Mouse (Mus musculus) heart, adult 8-10 months (tissue): Measurements from ENCODE around the gene Rpl18. TPM values are rescaled to one million over a fixed set of nuclear protein-coding genes. Genes with fewer than 3 reads are reported as not detected.
A peak's percentile ranks its signal among the peaks of the same experiment; 100 is the strongest.

Experiments used
- DNase-seq: peaks from one replicate; pipeline ENCODE4 v3.0.0; 2022; ENCODE audit warnings: low spot score
- total RNA-seq, 4 experiments: library from RNA; stranded (reverse); gene quantifications; 2 replicates each; pipeline ENCODE4 v1.2.4; 2022

Gene Rpl18
- total RNA-seq, 4 experiments from 2014 or later: 552 to 697 (median 598) TPM

DNA sequence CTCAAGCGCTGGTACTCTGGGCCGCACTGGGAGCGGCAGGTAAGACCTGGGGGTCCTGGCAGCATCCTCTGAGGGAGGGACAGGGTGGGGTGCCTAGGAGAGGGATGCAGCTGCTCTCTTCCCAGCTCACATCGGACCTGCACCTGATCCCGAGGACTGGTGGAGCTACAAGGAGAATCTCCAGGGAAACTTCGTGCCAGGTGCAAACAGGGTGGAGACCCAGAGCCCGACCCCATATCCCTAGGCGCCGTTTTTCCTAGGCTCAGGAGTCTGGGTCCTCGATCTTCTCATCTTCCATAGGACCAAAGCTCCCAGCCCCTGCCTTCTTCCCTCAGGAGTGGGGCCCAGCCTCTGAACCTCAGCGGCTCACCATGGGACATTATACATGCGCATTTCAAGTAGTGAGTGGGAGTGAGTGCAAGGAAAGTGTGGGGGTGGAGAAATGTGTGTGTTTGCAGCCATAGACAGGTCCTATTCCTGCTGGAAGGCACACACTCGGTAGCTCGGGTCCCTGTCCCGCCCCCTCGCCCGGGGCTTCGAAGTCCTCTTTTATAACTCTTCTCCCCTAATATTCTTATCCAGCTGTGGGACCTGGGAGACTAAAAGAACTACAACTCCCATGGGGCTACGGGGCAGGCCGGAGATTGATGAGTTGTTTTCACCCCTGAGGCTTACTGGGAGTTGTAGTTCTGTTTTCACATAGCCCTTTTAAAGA, 14.8 kb upstream of the Rpl18 start:
- DNase-seq: peak; percentile 90

DNA sequence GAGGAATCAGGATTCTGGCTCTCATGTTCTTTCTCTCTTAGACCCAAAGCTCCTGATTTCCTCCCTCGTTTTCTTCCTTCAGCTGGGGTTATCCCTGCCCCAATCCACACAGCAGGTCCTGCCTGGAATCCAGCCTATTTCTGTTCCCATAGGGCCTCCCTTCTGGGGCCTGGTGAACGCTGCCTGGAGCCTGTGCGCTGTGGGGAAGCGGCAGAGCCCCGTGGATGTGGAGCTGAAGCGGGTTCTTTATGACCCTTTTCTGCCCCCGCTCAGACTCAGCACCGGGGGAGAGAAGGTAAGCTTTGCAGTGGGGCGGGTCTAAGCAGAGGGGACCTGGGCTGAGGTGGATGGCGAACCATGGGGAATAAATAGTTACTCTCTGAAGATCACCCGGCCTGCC, 14.2 kb upstream of the Rpl18 start:
- no peak for DNase-seq

DNA sequence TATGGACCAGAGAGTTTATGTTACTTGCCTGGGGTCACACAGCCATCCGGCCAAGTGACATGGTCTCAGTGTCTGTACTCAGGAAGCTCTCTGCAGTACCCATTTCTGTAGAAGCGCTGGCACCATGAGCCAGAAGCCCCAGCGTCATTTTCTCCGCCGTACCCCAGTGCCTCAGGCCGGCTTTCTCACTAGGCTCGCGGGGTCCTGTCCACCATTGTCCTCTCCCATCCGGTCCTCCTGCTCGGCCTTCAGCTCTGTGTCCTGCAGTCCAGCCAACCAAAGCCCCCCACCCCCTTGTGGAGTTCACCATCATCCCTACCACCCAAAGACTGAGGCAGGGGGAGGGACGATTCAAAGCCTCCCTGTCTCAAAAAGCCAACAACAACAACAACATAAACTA, 13.7 kb upstream of the Rpl18 start:
- no peak for DNase-seq

DNA sequence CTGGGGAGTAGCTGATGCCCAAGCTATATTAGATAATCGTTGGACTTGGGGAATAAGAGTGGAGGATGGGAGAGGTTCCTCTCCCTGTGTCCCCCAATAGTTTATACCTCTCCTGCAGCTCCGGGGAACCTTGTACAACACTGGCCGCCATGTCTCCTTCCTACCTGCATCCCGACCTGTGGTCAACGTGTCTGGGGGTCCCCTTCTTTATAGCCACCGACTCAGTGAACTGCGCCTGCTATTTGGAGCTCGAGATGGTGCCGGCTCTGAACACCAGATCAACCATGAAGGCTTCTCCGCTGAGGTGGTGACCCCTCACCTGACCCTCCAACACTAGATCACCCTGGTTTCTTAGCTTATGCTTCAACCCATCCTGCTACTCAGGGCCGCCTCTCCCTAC, 12.9 kb upstream of the Rpl18 start:
- no peak for DNase-seq

DNA sequence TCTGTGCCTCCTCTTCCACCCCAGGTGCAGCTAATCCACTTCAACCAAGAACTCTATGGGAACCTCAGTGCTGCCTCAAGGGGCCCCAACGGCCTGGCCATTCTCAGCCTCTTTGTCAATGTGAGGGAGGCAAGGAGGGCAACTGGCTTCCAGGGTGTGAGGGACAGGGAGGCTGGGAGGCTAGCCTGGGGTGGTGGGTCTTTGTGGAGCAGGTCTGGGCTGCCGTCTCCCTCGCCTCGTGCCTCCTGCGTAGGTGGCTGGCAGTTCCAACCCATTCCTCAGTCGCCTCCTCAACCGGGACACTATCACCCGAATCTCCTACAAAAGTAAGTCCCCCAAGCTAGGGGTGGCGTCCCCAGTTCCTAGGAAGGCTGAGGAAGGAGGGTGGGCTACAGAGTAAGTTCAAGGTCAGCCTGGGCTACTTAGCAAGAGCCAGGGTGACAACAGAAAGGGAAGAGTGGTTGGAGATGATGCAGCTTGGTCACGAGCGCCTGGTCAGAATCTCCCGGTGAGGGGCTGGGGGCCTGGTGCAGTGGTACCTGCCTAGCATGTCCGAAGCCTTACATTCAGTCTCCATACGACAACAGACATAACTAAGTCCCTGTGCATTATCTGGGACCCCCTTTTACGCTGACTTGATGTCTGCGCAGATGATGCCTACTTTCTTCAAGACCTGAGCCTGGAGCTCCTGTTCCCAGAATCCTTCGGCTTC, 12.3 kb upstream of the Rpl18 start:
- no peak for DNase-seq

DNA sequence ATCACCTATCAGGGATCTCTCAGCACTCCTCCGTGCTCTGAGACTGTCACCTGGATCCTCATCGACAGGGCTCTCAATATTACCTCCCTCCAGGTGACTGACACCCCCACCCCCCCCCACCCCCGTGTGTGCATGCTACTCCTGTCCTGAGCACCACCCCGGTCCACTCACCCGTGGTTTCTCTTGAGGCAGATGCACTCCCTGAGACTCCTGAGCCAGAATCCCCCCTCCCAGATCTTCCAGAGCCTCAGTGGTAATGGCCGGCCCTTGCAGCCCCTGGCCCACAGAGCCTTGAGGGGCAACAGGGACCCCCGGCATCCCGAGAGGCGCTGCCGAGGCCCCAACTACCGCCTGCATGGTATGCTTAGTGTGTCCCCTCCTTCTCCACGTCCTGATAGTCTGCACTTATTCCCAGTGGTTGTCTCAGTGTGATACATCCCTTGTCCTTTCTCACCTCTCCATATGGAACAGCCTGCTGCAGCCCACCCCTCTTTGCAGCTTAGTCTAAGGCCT, 11.7 kb upstream of the Rpl18 start:
- no peak for DNase-seq

DNA sequence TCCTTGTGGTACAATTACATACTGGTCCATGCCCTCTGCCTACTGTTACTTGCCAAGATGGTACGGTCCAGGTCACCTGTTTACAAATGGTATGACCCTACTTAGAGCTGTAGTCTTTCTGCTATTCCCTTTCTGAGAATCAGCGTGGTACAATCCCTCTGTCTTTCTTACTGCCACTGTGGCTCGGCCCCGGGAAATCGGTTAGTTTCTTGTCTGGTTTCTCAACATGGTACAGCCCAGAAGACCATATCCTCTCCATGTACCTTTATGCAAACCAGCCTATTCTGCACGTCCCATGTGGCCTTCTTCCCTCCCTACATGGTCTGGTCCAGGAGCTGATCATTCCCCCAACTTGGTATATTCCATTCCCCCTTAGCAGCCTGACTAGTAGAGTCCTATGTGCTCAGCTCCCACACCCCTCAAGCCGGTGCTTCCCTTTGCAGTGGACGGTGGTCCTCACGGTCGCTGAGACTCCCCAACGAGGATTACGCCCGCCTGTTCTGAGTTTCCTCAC, 11.2 kb upstream of the Rpl18 start:
- DNase-seq: peak; percentile 67

DNA sequence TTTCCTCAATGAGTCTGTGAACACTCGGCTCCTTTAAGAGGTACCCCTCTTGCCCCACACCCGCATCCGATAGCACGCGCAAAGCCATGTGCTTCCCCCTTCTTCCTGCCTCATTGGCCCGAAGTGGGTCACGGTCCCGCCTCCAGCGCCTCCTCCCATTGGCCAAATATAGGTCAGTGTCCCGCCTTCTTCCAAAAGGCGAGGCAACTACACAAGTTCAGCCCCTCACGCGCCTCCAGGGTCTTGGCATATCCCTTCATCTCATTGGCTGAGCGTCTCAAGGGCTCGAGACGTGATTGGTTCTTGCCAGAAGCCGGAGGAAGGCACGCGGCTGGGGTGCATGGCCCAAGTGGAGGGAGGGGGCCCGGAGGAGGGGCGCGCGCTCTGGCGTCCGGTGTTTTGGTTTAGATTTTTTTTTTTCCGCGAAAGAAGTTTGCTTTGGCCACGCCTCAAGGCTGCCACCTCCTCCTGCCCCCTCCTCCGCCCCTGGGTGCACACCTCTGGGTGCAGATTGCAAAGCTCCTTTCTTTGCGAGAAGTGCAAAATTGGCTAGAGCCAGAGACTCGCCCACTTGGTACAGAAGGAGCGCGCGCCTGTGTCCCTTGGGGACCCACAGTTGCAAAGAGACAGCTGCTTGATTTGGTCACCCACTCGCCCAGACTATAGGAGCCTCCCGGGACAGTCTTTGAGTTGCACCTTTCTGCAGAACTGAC, 10.4 kb upstream of the Rpl18 start, which contains the start of gene Dbp:
TSS of gene Dbp (plus strand) at position 359 of the 713 bp plus-strand sequence.
- peak; percentile 100 for DNase-seq

DNA sequence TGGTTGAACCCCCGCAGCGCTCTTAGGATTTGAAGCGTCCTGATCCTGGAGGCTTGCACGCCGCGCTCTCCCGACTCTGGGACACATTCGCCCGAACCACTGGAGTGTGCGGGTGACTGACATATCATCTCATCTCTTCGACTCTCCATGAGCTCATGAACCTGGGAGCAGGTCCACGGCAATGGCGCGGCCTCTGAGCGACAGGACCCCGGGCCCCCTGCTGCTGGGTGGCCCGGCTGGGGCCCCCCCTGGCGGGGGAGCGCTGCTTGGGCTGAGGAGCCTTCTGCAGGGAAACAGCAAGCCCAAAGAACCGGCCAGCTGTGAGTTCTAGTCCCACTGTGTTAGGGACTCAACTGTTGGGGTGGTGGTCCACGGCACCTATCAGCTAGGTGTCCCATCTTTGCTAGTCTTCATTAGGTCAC, 9.8 kb upstream of the Rpl18 start:
- no peak for DNase-seq

DNA sequence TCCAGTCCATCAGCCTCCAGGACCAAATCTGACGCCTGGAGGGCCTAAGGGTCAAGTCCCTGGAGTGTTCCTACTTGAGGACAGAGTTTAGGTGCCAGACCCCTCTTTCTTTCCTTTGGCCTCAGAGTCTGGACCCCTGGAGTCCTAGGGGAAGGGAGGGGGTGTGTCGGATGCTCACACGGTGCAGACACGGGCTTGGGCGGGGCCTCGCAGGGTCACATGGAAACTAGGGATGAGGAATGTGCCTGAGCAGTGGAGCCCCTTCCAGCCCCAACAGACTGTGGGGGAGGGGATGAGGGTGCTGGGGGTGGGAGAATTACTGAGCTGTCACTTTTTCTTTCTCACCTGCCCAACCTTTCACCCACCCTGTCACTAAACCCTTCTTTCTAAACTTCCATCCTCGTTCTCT, 9.4 kb upstream of the Rpl18 start:
- DNase-seq: peak; percentile 85

DNA sequence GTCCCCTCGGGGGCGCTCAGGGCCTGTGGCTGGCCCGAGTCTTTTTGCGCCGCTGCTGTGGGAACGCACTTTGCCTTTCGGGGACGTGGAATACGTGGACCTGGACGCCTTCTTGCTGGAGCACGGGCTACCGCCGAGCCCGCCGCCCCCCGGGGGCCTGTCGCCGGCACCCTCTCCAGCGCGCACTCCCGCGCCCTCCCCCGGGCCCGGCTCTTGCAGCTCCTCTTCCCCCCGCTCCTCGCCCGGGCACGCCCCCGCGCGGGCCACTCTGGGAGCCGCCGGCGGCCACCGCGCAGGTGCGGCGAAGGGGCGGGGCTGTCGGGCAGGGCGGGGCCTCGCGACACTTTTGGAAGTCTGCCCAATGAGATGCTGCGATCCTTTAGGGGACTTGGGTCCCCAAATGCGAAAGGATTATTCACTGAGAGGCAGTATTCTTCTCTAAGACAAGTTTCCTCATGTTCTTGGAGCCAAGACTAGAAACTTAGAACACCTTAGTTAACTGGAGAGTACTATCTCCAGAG, 8.5 kb upstream of the Rpl18 start:
- DNase-seq: peak; percentile 77

DNA sequence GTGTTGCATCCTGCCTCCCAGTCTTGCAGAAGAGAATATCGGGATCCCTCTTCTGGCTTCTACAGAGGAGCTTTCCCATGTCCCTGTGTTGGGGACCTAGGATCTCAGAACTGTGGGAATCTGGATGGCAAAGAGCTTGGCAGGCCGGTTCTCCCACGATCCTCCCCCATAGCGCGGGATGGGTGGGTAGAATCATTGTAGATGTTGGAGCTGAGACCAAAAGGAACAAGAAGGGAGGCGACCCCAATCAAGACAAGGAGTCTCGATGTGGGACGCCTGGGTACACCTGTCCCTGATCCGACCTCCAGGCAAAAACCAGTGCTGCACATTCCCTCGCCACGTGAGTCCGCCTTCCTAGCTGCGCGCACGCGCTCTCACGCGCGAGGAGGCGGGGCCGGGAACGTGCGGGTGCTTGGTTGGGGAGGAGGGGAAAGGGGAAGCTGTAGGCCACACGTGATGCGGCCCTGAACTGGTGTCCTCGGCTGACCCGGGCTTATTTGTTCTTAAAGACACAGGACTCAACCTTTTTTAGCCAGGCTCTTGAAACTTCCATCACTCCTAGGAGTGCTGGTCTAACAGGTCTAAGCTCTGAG, 7.8 kb upstream of the Rpl18 start:
- DNase-seq: peak; percentile 98

DNA sequence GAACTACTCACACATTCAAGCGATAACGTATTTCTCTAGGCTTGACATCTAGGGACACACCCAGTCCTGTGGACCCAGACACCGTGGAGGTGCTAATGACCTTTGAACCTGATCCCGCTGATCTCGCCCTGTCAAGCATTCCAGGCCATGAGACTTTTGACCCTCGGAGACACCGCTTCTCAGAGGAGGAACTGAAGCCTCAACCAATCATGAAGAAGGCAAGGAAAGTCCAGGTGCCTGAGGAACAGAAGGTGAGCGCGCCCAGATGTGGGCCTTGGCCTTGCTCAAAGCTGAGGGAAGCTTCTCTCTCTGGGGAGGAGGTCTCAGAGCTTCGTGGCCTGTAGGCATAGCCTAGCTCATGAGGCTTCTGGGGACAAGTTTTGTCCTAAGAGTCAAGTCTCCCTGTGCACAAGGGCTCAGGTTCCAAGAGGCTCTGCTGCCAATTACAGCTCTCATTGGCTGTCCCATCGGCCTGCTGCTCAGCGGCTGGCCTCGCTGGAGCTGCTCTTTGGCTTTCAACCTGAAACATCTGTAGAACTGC, 7.0 kb upstream of the Rpl18 start:
- DNase-seq: peak; percentile 52

DNA sequence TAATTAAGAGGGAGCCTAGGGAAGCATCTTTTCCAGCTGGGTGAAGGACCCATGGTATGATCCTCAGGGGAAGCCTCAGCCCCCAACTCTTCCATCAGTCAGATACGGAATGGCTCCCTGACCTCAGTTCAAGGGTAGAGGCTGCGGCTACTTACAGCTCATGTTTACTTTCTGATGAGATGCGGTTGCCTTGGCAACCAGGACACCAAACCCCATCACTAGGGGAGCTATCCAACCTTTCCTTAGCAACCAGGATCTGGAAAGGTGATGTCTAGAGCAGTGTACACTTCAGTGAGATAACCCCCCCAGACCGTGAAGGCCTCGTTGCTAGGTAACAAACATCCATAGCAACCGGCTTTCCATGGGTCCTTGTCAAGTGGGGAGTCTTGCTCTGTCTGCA, 6.2 kb upstream of the Rpl18 start:
- no peak for DNase-seq

DNA sequence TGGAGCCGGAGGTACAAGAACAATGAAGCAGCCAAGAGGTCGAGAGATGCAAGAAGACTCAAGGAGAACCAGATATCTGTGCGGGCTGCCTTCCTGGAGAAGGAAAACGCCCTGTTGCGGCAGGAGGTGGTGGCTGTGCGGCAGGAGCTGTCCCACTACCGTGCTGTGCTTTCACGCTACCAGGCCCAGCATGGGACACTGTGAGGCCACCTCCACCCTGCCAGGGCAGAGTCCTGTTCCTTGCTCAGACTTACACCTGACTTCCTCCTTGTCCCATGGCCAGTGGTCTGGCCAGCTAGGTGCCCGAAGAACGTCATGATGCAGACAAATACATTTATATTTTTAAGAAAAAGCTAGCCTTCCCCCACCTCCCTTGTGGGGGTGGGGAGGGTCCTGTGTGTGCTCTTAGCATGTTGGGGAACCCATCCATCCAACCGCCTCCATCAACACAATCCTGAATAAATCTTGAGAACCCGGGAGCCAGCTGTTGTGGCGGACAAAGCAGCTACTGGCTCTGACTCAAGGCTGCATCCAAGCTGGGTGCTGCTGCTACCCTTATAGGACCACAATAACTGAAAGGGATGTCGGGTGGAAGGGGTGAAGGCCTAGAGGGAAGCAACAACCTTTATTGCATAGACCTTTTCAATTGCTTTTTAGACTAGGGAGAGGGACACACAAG, 5.4 kb upstream of the Rpl18 start:
- DNase-seq: no peak

DNA sequence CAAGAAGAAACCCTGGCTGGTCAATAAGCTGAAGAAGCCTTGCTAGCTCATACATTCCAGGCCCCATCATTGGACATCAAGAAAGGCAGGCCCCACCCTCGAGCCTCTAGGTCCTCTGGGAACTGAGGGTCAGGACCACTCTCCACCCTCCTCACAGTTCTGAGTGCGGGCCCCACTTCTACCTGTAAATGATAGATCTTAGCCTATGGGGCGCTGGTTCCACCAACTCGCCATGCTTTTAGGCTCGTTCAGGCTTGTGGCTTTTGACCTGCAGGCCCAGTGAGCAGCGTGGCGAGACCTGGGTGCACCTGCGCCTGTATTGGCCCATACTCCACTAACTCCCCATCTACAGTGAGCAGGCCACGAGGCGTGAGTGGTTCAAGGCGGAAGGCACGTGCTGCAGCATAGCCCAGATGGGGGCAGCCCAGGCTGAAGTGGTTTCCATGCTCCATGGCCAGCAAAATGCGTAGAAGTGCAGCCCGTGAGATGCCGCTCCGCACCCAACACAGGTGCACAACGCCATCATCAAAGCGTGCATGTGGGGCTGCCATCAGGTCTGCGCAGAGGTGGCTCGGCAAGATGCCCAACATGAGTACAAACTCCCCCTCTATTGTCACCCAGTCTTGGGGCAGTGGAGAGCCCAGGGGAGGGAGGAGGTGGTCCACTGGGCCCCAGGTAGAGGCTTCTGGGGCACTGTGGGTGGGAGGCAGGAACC, 4.6 kb upstream of the Rpl18 start:
- no peak for DNase-seq

DNA sequence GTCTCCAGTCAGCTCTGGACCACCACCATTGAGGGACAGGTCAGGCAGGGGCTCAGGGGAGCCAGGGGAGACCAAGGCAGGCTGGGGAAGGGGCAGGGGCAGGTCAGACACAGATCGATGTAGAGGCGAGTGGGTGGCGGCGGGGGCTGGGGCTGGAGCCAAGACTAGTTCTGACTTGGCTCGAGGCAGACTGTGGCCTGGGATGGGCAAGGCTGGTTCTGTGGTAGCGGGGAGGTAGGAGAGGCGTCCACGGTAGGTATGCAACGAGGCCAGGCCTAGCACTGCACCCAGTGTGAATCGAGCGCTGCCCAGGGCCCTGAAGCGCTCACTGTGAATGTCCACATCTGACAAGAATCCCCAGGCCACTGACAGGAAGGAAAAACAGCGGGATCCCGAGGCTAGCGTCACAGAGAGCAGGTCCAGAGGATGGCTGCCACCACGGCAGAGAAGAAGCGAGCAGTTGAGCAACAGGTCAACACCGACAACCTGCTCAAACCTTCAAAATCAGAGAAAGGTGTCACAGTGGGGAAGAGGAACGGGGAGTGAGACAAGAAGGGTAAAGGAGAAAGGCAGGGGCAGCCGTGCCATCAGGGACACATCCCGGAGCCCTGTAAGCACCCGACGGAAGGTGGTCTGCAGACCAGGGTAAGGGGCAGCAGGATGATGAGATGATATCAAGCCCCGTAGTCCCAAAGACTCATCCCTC, 3.8 kb upstream of the Rpl18 start:
- DNase-seq: no peak

DNA sequence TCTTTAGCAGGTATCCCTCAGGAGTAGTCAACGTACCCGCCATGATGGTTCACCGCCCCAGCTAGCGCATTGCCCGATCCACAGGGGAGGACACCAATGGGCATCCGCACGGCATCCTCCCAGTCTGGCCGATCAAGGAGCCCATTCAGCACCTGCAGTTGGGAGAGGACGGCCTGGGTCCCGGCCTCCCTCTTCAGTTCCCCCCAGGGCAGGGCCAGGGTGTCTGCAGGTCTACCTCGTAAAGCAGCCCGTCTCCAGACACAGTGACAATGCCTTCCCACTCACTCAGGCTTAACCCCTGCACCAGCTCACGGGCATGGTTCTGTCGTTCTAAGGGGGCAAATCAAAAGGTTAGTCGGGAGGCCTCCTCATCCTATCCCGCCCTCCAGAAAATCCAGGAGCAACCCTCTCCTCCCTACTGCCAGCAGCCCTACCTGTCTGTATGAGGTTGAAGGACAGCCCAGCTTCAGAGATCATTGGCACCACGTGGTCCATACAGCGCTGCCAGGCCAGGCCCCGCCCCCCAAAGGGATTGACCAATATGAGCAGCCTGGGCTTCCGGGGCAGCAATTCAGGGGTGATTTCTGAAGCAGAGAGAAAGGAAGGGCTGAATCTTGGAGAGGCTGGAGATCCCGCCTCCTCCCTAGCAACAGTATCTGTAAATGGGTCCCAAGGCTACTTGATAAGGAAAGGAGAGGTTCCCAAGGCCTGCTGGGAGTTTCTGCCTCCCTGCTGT, 3.1 kb upstream of the Rpl18 start:
- no peak for DNase-seq

DNA sequence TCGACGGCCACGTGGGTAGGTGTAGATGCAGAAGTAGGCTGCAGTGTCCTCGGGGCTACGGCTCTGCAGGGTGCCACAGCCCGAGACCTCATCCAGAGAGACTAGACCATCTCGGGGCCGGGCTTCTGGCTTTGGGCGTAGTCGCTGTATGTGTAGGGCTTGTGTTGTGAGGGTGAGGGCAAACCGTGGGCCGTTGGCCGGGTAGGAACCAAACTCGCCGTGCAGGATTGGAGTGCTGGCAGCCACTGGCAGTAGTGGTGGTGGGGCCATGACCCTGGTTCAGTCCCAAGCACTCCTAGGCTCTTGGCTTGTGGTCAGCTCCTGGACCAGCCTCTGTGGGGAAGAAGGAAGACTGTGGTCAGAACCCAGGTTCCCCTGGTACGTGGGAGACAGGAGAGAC, 1.9 kb upstream of the Rpl18 start:
- no peak for DNase-seq
